Mouse (Mus musculus) monocyte, adult 59 days (primary cell): ENCODE data around the gene Slc2a9. TPM values are rescaled to one million over a fixed set of nuclear protein-coding genes. Genes with fewer than 3 reads are reported as not detected.

Experiments
- total RNA-seq, 2 experiments: library from RNA; stranded (reverse); gene quantifications; one replicate each; pipeline ENCODE4 v1.2.4; 2023

Slc2a9 gene
- 10 to 100 TPM; 33.5 to 34.4 TPM for total RNA-seq

DNA sequence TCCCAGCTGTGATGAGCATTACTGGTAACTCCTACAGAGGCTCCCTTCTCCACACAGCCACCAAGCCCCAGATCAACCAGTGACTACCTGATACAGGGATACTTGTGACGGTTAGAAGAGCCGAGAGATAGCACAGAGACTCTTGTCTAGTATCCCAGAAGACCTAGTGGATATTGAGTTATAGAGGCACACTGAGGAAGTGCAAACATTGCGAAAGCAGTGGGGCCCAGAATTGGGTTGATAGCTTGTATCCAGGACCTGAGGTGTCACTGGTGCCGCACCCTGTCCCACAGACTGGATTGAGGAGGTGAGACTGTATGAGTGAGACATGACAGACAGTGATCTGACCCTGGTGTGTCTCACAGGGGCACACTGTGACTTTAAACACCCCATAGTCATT is at the start of gene Slc2a9:
TSS of gene Slc2a9 (minus strand) at position 152 of the 400 bp plus-strand sequence.

DNA sequence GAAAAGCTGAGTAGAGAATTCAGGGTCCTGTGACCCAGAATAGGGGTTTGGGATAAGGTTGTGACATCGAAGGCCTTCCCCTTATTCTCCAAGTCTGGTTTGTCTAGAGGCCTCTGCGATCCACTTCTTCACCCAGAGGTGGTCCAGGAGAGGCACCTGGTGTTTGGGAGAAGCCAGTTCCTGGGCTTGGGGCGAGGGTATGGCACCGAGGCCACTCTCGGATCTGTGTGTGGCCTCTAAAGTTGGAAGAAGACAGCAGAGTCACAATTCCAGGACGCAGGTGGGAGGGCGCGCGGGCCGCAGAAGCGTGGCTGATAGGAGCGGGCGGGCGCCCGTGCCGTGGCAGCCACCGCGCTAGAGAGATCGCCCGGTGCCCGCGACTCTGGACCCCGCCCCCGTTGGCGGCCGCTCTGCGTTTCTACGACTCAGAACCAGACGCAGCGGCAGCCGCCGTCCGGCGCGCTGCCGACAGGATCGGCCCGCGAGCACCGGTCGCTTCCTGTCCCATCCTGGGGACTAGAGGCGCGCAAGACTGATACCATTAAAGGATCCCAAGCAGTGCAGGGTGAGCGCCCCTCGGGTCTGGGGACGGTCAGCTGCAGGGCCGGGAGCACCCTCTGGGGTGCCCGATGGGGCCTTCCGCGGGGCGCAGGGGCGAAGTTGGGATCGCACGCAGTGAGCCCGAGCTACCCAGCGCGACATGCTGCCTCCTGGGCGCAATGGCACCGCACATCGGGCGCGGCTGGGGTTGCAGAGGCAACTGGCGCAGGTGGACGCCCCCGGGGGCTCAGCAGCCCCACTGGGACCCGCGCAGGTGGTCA is 183.8 kb downstream of the Slc2a9 start, which contains the start of gene Drd5:
TSS of gene Drd5 (plus strand) at position 402 of the 821 bp plus-strand sequence.

Other genes starting within 250 kb of the Slc2a9 start
- gene Tmem128, start 243.0 kb downstream of the Slc2a9 start, total RNA-seq = 10 to 100 TPM; 68.6 to 71.7 TPM
- not detected for gene Otop1, start 227.2 kb downstream of the Slc2a9 start, total RNA-seq
- not detected for gene Drd5, start 183.8 kb downstream of the Slc2a9 start, total RNA-seq
- 100 to 1,000 TPM; 304 to 316 TPM for gene Wdr1, start 60.1 kb upstream of the Slc2a9 start, total RNA-seq
- gene Zfp518b, start 181.7 kb upstream of the Slc2a9 start, total RNA-seq = 1 to 10 TPM; 4.7 to 4.8 TPM